27 mouse cellular contexts compared by ENCODE assay signal in genomic region chr12:69288699-69289098, GRCm38 (mm10). TPM values are rescaled to one million over a fixed set of nuclear protein-coding genes. Genes with fewer than 3 reads are reported as not detected.
A peak's percentile ranks its signal among the peaks of the same experiment; 100 is the strongest.
DNase-seq lines count a peak whose midpoint lies in the region; ATAC-seq and TF ChIP-seq lines count a peak whose summit lies in the region.
"Had no signal": no experiment of that assay in that cellular context is flagged by ENCODE, and none has a peak within 500 bp of the region (broad histone marks: within the 10 kb centered on the region; RNA-seq: fewer than 3 reads in every experiment).

No protein-coding gene starts in this region.

- no peak for TF ChIP-seq CTCF in midbrain, postnatal 0 days (IDR thresholded peaks at IDR 0.05)

- H3K9me3 ChIP-seq in midbrain, embryonic 11.5 days (ENCODE audit: control insufficient read depth, low read length) = no peaks in the 10 kb centered on the region
- H3K9me3 ChIP-seq in midbrain, postnatal 0 days (ENCODE audit: low read length) = no peaks in the 10 kb centered on the region
- no peaks in the 10 kb centered on the region for H3K9me3 ChIP-seq in hindbrain, embryonic 13.5 days
- H3K9me3 ChIP-seq: embryonic facial prominence, embryonic 10.5 days; embryonic facial prominence, embryonic 13.5 days; forebrain, embryonic 12.5 days; forebrain, embryonic 15.5 days; G1E; heart, embryonic 10.5 days; heart, embryonic 13.5 days; hindbrain, embryonic 12.5 days had no signal

- no peak overlapping the region for H3K4me2 ChIP-seq in midbrain, embryonic 11.5 days
- H3K4me2 ChIP-seq in midbrain, postnatal 0 days (ENCODE audit: low read depth, low read length, poor library complexity, severe bottlenecking) = no peak overlapping the region
- no peak overlapping the region for H3K4me2 ChIP-seq in hindbrain, embryonic 13.5 days
- H3K4me2 ChIP-seq: embryonic facial prominence, embryonic 13.5 days; forebrain, embryonic 12.5 days; forebrain, embryonic 15.5 days; heart, embryonic 13.5 days; hindbrain, embryonic 12.5 days had no signal

- no peaks in the 10 kb centered on the region for H3K36me3 ChIP-seq in midbrain, embryonic 11.5 days (ENCODE audit: control insufficient read depth, insufficient read depth, low read length)
- H3K36me3 ChIP-seq in midbrain, postnatal 0 days (ENCODE audit: insufficient read depth, low read length) = no peaks in the 10 kb centered on the region
- no peaks in the 10 kb centered on the region for H3K36me3 ChIP-seq in splenic B cell, adult 2 months (ENCODE audit: control insufficient read depth, insufficient read depth, low read length, poor library complexity, severe bottlenecking)
- no peaks in the 10 kb centered on the region for H3K36me3 ChIP-seq in hindbrain, embryonic 13.5 days
- H3K36me3 ChIP-seq: embryonic facial prominence, embryonic 10.5 days; embryonic facial prominence, embryonic 13.5 days; forebrain, embryonic 12.5 days; forebrain, embryonic 15.5 days; G1E; heart, embryonic 10.5 days; heart, embryonic 13.5 days; hindbrain, embryonic 12.5 days had no signal

- no peak for ATAC-seq in midbrain, embryonic 11.5 days (ENCODE audit: low FRiP score)
- ATAC-seq in midbrain, postnatal 0 days (ENCODE audit: low FRiP score) = no peak
- ATAC-seq in activated CD4-positive, CD25-positive, alpha-beta regulatory T cell, adult 4 months = peak; percentile 38
- ATAC-seq in hindbrain, embryonic 13.5 days (ENCODE audit: low FRiP score) = no peak
- ATAC-seq: forebrain, embryonic 15.5 days; hindbrain, embryonic 16.5 days; Patski had no signal

- no peaks in the 10 kb centered on the region for H3K4me1 ChIP-seq in midbrain, embryonic 11.5 days (ENCODE audit: control insufficient read depth, insufficient read depth, low read length)
- no peaks in the 10 kb centered on the region for H3K4me1 ChIP-seq in midbrain, postnatal 0 days (ENCODE audit: insufficient read depth, low read length)
- no peaks in the 10 kb centered on the region for H3K4me1 ChIP-seq in hindbrain, embryonic 13.5 days (replicated peaks)
- H3K4me1 ChIP-seq: embryonic facial prominence, embryonic 10.5 days; embryonic facial prominence, embryonic 13.5 days; forebrain, embryonic 12.5 days; forebrain, embryonic 15.5 days; heart, embryonic 10.5 days; heart, embryonic 13.5 days; hindbrain, embryonic 12.5 days had no signal

- no peaks in the 10 kb centered on the region for H3K27me3 ChIP-seq in midbrain, embryonic 11.5 days (ENCODE audit: control insufficient read depth, insufficient read depth, low read length)
- no peaks in the 10 kb centered on the region for H3K27me3 ChIP-seq in midbrain, postnatal 0 days (ENCODE audit: insufficient read depth, low read length)
- no peaks in the 10 kb centered on the region for H3K27me3 ChIP-seq in splenic B cell, adult 2 months (ENCODE audit: control insufficient read depth, insufficient read depth, low read length, poor library complexity, severe bottlenecking)
- H3K27me3 ChIP-seq in hindbrain, embryonic 13.5 days = no peaks in the 10 kb centered on the region
- H3K27me3 ChIP-seq: embryonic facial prominence, embryonic 13.5 days; forebrain, embryonic 12.5 days; forebrain, embryonic 15.5 days; heart, embryonic 13.5 days; hindbrain, embryonic 12.5 days; Patski had no signal

- H3K4me3 ChIP-seq in midbrain, embryonic 11.5 days (ENCODE audit: low read depth, low read length) = no peak overlapping the region
- no peak overlapping the region for H3K4me3 ChIP-seq in midbrain, postnatal 0 days (ENCODE audit: low read depth, low read length)
- H3K4me3 ChIP-seq in hindbrain, embryonic 13.5 days = no peak overlapping the region
- H3K4me3 ChIP-seq: embryonic facial prominence, embryonic 10.5 days; embryonic facial prominence, embryonic 13.5 days; erythroblast, embryonic 14.5 days; forebrain, embryonic 12.5 days; forebrain, embryonic 15.5 days; heart, adult 2 months; heart, embryonic 10.5 days; heart, embryonic 13.5 days; hindbrain, embryonic 12.5 days had no signal

- WGBS in midbrain, embryonic 11.5 days = 82% methylated on average over 9 of the region's 9 CpGs
- WGBS in midbrain, postnatal 0 days = 78% methylated on average over 9 of the region's 9 CpGs
- 78% methylated on average over 9 of the region's 9 CpGs for WGBS in hindbrain, embryonic 13.5 days

- peak; percentile 56 for DNase-seq in midbrain, embryonic 11.5 days (ENCODE audit: low spot score, missing footprints)
- DNase-seq in midbrain, postnatal 0 days (ENCODE audit: low spot score) = no peak
- DNase-seq in splenic B cell, adult 2 months (ENCODE audit: low read depth, low spot score) = peak; percentile 17
- no peak for DNase-seq in adrenal gland, adult 2 months
- DNase-seq: adrenal gland, adult 8-10 months; adrenal gland, postnatal 25 days; cerebellum, adult 11-12 months; cerebellum, adult 8-10 months; cerebellum, postnatal 10 days; cerebellum, postnatal 36 days; embryo, embryonic 11 days; gastrocnemius, postnatal 25 days; heart, adult 2 months; heart, postnatal 14 days had no signal

- no peak overlapping the region for H3K9ac ChIP-seq in midbrain, embryonic 11.5 days (ENCODE audit: low read length)
- no peak overlapping the region for H3K9ac ChIP-seq in midbrain, postnatal 0 days (replicated peaks; ENCODE audit: low read length, poor library complexity, severe bottlenecking)
- no peak overlapping the region for H3K9ac ChIP-seq in hindbrain, embryonic 13.5 days
- H3K9ac ChIP-seq: embryonic facial prominence, embryonic 13.5 days; forebrain, embryonic 12.5 days; forebrain, embryonic 15.5 days; heart, embryonic 13.5 days; hindbrain, embryonic 12.5 days had no signal

- no peak overlapping the region for H3K27ac ChIP-seq in midbrain, embryonic 11.5 days (ENCODE audit: low read depth, low read length)
- H3K27ac ChIP-seq in midbrain, postnatal 0 days (ENCODE audit: low read depth, low read length) = no peak overlapping the region
- H3K27ac ChIP-seq in hindbrain, embryonic 13.5 days = no peak overlapping the region
- H3K27ac ChIP-seq: embryonic facial prominence, embryonic 10.5 days; embryonic facial prominence, embryonic 13.5 days; forebrain, embryonic 12.5 days; forebrain, embryonic 15.5 days; heart, adult 2 months; heart, embryonic 10.5 days; heart, embryonic 13.5 days; hindbrain, embryonic 12.5 days had no signal

RNA-seq across cellular contexts. Expression of gene Klhdc2, which starts 7.8 kb away (rescaled TPM):
- 272 and 275 TPM in 2 replicates for polyA plus RNA-seq in midbrain, embryonic 11.5 days (2014; fragmentation: Nextera tagmentation; extraction: Ambion mirVana)
- total RNA-seq in midbrain, postnatal 0 days (2014; rRNA removed) = 303 and 373 TPM in 2 replicates
- polyA plus RNA-seq in midbrain, postnatal 0 days (2015; fragmentation: Nextera tagmentation; extraction: Ambion mirVana) = 259 and 266 TPM in 2 replicates
- 10 to 100 TPM; 11.8 to 19.7 TPM for polyA plus RNA-seq in activated CD4-positive, CD25-positive, alpha-beta regulatory T cell, adult 4 months (2017; shearing (Covaris generic))
- 10 to 100 TPM; 41.6 to 66.7 TPM for total RNA-seq in adrenal gland, adult 2 months (2021)
- 69.8 and 83.5 TPM in 2 replicates for polyA plus RNA-seq in adrenal gland, adult 2 months (2012; rRNA removed)
- 294 TPM in 2 replicates for polyA plus RNA-seq in hindbrain, embryonic 13.5 days (2015; fragmentation: Nextera tagmentation; extraction: Ambion mirVana)

RNA-seq across cellular contexts. Expression of gene Klhdc1, which starts 47.7 kb away (rescaled TPM):
- 2.9 and 3.3 TPM in 2 replicates for polyA plus RNA-seq in midbrain, embryonic 11.5 days (2014; fragmentation: Nextera tagmentation; extraction: Ambion mirVana)
- 8.5 TPM in 2 replicates for total RNA-seq in midbrain, postnatal 0 days (2014; rRNA removed)
- polyA plus RNA-seq in midbrain, postnatal 0 days (2015; fragmentation: Nextera tagmentation; extraction: Ambion mirVana) = 18.1 and 25.6 TPM in 2 replicates
- 10 to 100 TPM; 13.0 to 26.6 TPM for polyA plus RNA-seq in activated CD4-positive, CD25-positive, alpha-beta regulatory T cell, adult 4 months (2017; shearing (Covaris generic))
- 1 to 10 TPM; 6.6 to 8.7 TPM for total RNA-seq in adrenal gland, adult 2 months (2021)
- polyA plus RNA-seq in adrenal gland, adult 2 months (2012; rRNA removed) = 0.27 and 0.48 TPM in 2 replicates
- polyA plus RNA-seq in hindbrain, embryonic 13.5 days (2015; fragmentation: Nextera tagmentation; extraction: Ambion mirVana) = 10.7 and 11.6 TPM in 2 replicates
- polyA plus RNA-seq: erythroblast, embryonic 14.5 days had no signal

Comparison
In these comparisons a context has a peak if more than half of its experiments do, and no peak if none do; other contexts are left out.
1. DNase-seq: peak in midbrain, embryonic 11.5 days (single experiment) and splenic B cell, adult 2 months (single experiment); none in midbrain, postnatal 0 days (single experiment) and adrenal gland, adult 2 months (single experiment).